Mouse (Mus musculus) lung, embryonic 15.5 days (tissue): Measurements from ENCODE around the gene Sbno2. TPM values are rescaled to one million over a fixed set of nuclear protein-coding genes. Genes with fewer than 3 reads are reported as not detected.

Source experiments
- ATAC-seq: fragments of 200-750 bp; cut with Nextera tagmentation; 2 replicates; pipeline ENCODE4 v1.8.0; 2017; ENCODE audit warnings: moderate number of reproducible peaks, borderline replicate concordance; ENCODE audit not compliant: low FRiP score, low TSS enrichment; ENCODE audit errors: extremely low read depth
- H3K27ac ChIP-seq: fragments of 300-500 bp; sonication (generic); 2 replicates; pipeline ENCODE4 v1.5.1; 2015; ENCODE audit warnings: moderate library complexity, mild to moderate bottlenecking, inconsistent platforms
- H3K27me3 ChIP-seq: fragments of 300-500 bp; sonication (generic); 2 replicates; pipeline ENCODE4 v1.6.1; 2015; ENCODE audit warnings: inconsistent platforms
- H3K36me3 ChIP-seq: fragments of 300-500 bp; sonication (generic); 2 replicates; pipeline ENCODE4 v1.6.1; 2015; ENCODE audit warnings: inconsistent platforms
- H3K4me1 ChIP-seq: fragments of 300-500 bp; sonication (generic); 2 replicates; pipeline ENCODE4 v1.6.1; 2015; ENCODE audit warnings: inconsistent platforms
- H3K4me2 ChIP-seq: fragments of 300-500 bp; sonication (generic); 2 replicates; pipeline ENCODE4 v1.6.1; 2015; ENCODE audit warnings: inconsistent platforms, mild to moderate bottlenecking, moderate library complexity
- H3K4me3 ChIP-seq: fragments of 300-500 bp; sonication (generic); 2 replicates; pipeline ENCODE4 v1.5.1; 2015; ENCODE audit warnings: mild to moderate bottlenecking, inconsistent platforms
- H3K9ac ChIP-seq: fragments of 300-500 bp; sonication (generic); 2 replicates; pipeline ENCODE4 v1.6.1; 2015; ENCODE audit warnings: inconsistent platforms
- H3K9me3 ChIP-seq: fragments of 300-500 bp; sonication (generic); 2 replicates; pipeline ENCODE4 v1.6.1; 2016; ENCODE audit warnings: inconsistent platforms
- WGBS: fragments of 180-500 bp; shearing (Covaris S2); methylation state at CpG from one replicate; pipeline ENCODE4 v1.1.7; 2015; 5-methylcytosine and 5-hydroxymethylcytosine counted together
- polyA plus RNA-seq: library from polyadenylated mRNA; unstranded; fragments of >200 nt; fragmentation: Nextera tagmentation; extraction: Ambion mirVana; gene quantifications from 2 replicates; pipeline ENCODE4 v1.2.1, GENCODE M21; 2015

The Sbno2 gene
- polyA plus RNA-seq, 1 experiment from 2014 or later: 16.6 TPM

DNA sequence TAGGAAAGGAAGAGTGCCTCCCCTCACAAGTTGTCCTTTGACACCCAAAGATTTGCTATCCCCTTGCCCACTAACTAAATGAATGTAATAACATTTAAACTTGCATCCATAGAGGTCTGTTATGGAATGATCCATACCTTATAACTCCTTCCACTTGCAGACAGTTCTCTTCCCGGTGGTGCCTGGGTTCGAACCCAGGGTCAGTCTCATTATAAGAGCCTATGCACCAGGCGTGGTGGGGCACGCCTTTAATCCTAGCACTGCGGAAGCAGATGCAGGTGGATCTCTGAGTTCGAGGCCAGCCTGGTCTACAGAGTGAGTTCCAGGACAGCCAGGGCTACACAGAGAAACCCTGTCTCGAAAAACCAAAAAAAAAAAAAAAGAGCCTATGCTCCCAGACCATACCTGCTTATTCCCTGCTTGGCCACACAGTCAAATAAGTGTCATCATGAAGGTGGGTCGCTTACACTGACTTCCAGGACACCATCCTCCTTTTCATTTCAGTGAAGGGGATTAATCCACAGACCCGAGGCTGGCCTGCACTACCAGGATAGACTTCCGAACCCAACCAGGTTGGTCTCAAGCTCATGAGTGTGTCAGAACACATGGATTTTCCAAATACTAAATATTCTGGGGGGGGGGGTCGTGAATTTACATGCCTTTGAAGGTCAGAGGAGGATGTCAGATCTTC lies 34.7 kb upstream of the Sbno2 start:
- H3K4me2 ChIP-seq: peak overlapping the region; percentile 98; the same call in 1 of the 2 replicates
- no peak overlapping the region for H3K4me3 ChIP-seq
- H3K36me3 ChIP-seq: peaks cover 18% of the 10 kb centered on the region
- no peaks in the 10 kb centered on the region for H3K9me3 ChIP-seq
- no peak overlapping the region for H3K9ac ChIP-seq
- H3K27me3 ChIP-seq: peaks cover 52% of the 10 kb centered on the region
- ATAC-seq: no peak
- peaks cover 62% of the 10 kb centered on the region for H3K4me1 ChIP-seq
- 72% methylated on average over 11 of the region's 11 CpGs for WGBS
- 0 out of 2 replicates have a peak overlapping the region, but pooled peaks have one; percentile 74 for H3K27ac ChIP-seq

- Histone ChIP-seq H3K9ac (peak overlapping the region; percentile 70), H3K27me3 (peaks cover 53% of the 10 kb centered on the region), H3K4me2 (peak overlapping the region; percentile 98), H3K27ac (peak overlapping the region; percentile 74), H3K4me1 (peaks cover 58% of the 10 kb centered on the region), H3K36me3 (peaks cover 10% of the 10 kb centered on the region), H3K4me3 (peak overlapping the region; percentile 61), H3K9me3 (no peaks in the 10 kb centered on the region)
- 0% methylated on average over 10 of the region's 10 CpGs for WGBS
- no peak for ATAC-seq
Observed at GRCm38 (mm10) chr10:80139439-80139775, 34.0 kb upstream of the Sbno2 start.

GRCm38 (mm10) chr10:80138553-80139438 lies 33.4 kb upstream of the Sbno2 start, which contains the start of gene Atp5d:
Gene Atp5d (plus strand): TSS chr10:80138632.
- peak within 1 kb of the TSS; percentile 98 for H3K4me2 ChIP-seq
- peaks cover 4% of the 10 kb centered on the region for H3K36me3 ChIP-seq
- H3K4me3 ChIP-seq: peak within 1 kb of the TSS; percentile 61
- WGBS: under 1% methylated on average over 70 of the region's 94 CpGs
- H3K9ac ChIP-seq: peak within 1 kb of the TSS; percentile 70
- H3K27me3 ChIP-seq: peaks cover 53% of the 10 kb centered on the region
- no peak for ATAC-seq
- H3K4me1 ChIP-seq: peaks cover 58% of the 10 kb centered on the region
- no peaks in the 10 kb centered on the region for H3K9me3 ChIP-seq
- peak within 1 kb of the TSS; percentile 74 for H3K27ac ChIP-seq

GRCm38 (mm10) chr10:80137626-80138552 lies 32.5 kb upstream of the Sbno2 start:
- Histone ChIP-seq H3K4me2 (peak overlapping the region; percentile 98), H3K27ac (peak overlapping the region; percentile 74), H3K9ac (peak overlapping the region; percentile 70), H3K4me3 (peak overlapping the region; percentile 61), H3K27me3 (peaks cover 53% of the 10 kb centered on the region), H3K36me3 (no peaks in the 10 kb centered on the region), H3K9me3 (no peaks in the 10 kb centered on the region), H3K4me1 (peaks cover 55% of the 10 kb centered on the region)
- no peak for ATAC-seq
- WGBS: 5% methylated on average over 21 of the region's 33 CpGs

DNA sequence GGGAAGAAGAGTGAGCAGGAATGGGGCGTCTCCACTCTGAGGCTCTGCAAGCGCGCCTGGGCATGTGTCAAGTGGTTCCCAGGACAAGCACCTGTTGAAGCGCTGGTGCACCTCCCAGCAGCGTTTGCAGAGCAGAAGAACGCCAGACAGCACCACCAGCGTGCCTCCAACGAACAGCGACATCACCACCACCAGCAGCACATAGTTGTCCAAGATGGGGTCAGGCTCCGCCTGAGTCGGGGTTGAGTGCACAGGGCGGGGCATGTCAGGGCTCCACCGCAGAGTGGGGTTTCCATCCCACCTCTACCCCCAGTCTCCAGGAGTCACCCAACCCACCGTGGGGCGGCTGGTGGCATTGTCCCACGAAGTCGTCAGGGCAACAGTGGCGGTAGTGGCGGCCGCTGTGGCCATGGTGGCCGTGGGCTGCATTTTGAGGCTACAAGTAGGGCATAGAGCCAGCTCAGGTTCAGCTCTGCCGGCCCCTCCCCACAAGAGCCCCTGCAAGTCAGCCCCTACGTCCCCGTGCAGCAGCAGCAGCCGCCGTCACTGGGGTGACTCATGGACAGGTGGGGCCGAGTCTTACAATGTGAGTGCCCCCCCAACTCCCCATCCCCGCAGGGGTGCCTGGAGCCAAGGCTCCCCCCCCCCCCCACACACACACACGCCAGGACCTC lies 31.7 kb upstream of the Sbno2 start:
- H3K36me3 ChIP-seq: peaks cover 5% of the 10 kb centered on the region; the same call in 1 of the 2 replicates
- H3K4me2 ChIP-seq: peak overlapping the region; percentile 98
- peak overlapping the region; percentile 74 for H3K27ac ChIP-seq
- ATAC-seq: no peak
- peak overlapping the region; percentile 8; the same call in 1 of the 2 replicates for H3K9ac ChIP-seq
- 5% methylated on average over 29 of the region's 29 CpGs for WGBS
- H3K4me1 ChIP-seq: peaks cover 52% of the 10 kb centered on the region
- H3K9me3 ChIP-seq: no peaks in the 10 kb centered on the region
- peak overlapping the region; percentile 61 for H3K4me3 ChIP-seq
- peaks cover 53% of the 10 kb centered on the region for H3K27me3 ChIP-seq

DNA sequence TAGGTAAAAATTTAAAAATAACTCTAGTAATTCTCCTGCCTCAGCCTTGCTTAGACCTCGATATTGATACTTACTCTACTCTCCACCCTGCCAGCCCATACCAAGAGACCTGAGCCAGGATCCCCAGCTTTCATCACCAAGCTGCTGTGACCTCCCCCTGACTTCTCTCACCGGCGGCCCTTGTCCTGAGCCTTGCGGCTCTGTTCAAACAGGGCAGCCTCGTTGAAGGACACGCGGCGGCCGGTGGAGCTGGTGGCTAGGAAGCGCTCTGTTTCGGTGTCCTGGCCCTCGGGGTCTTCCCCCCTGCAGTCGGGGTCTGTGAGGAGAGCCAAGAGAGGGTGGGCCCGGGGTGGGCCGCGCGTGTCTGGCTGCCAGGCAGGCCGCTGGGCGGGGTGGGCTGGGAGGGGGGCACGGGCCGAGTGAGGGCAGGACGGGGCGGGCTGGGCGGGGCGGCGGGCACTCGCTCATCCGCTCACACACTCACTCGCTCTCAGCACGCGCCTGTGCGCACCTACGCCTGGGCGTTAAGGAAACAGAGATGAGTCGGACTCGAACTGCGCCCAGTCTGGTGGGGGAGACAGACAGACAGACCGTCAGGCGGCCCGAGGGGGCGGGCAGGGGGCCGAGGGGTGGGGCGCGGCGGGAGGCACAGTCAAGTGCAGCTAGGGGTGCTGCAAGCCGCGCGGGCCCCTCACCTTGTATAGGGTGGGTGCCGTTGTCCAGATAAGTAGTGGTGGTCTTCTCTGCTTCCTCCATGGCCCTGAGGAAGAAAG lies 31.0 kb upstream of the Sbno2 start:
- Histone ChIP-seq H3K9ac (peak overlapping the region; percentile 8; the same call in 1 of the 2 replicates), H3K4me3 (peak overlapping the region; percentile 61), H3K9me3 (no peaks in the 10 kb centered on the region), H3K4me2 (peak overlapping the region; percentile 98), H3K27ac (peak overlapping the region; percentile 74), H3K27me3 (peaks cover 53% of the 10 kb centered on the region), H3K4me1 (peaks cover 52% of the 10 kb centered on the region), H3K36me3 (peaks cover 11% of the 10 kb centered on the region; the same call in 1 of the 2 replicates)
- 11% methylated on average over 47 of the region's 49 CpGs for WGBS
- no peak for ATAC-seq

DNA sequence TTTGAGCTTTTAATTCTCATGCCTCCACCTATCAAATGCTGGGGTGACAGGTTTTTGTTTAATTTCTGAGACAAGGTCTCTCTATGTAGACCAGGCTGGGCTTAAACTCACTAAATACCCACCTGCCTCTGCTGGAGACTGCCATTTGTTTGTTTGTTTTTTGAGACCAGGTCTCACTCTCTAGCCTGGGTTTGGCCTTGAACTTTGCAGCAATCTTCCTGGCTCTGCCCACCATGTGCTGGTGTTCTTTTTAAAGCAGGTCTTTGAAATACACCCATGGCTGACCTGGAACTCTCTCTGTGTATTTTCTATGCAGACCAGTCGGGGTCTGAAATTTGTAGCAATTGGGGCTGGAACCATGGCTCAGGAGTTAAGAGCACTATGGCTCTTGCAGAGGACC lies 30.3 kb upstream of the Sbno2 start:
- no peak for ATAC-seq
- no peaks in the 10 kb centered on the region for H3K9me3 ChIP-seq
- no peak overlapping the region for H3K27ac ChIP-seq
- 86% methylated on average over 1 of the region's 1 CpGs for WGBS
- no peak overlapping the region for H3K4me2 ChIP-seq
- H3K4me1 ChIP-seq: peaks cover 51% of the 10 kb centered on the region
- peaks cover 53% of the 10 kb centered on the region for H3K27me3 ChIP-seq
- H3K4me3 ChIP-seq: no peak overlapping the region
- H3K9ac ChIP-seq: no peak overlapping the region
- peaks cover 18% of the 10 kb centered on the region for H3K36me3 ChIP-seq

GRCm38 (mm10) chr10:80135161-80135560 lies 29.8 kb upstream of the Sbno2 start:
- H3K36me3 ChIP-seq: peaks cover 23% of the 10 kb centered on the region
- H3K4me1 ChIP-seq: peaks cover 50% of the 10 kb centered on the region
- H3K9ac ChIP-seq: no peak overlapping the region
- 78% methylated on average over 10 of the region's 10 CpGs for WGBS
- H3K4me3 ChIP-seq: no peak overlapping the region
- no peaks in the 10 kb centered on the region for H3K9me3 ChIP-seq
- no peak overlapping the region for H3K27ac ChIP-seq
- H3K4me2 ChIP-seq: no peak overlapping the region
- peaks cover 51% of the 10 kb centered on the region for H3K27me3 ChIP-seq
- ATAC-seq: no peak

DNA sequence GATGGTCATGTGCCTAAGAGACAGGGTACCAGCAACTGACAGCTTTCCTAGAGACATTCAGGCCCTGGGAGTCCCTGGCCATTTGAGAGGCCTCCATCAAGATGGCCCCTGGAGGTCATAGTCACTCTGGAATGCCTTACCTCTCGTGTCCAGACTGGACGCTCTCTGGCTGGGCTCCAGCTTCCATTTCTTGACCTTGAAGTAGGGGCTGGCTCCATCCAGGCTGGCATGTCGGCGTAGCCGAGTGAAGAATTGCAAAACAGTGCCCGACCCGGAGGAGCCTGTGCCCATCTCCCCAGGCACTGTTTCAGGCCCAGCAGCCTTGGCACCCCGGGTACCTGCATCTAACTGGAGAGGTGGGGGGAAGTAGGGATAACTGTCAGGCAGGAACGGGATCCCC lies 29.1 kb upstream of the Sbno2 start:
- ATAC-seq: no peak
- Histone ChIP-seq H3K27me3 (peaks cover 43% of the 10 kb centered on the region), H3K4me2 (no peak overlapping the region), H3K9me3 (no peaks in the 10 kb centered on the region), H3K27ac (no peak overlapping the region), H3K36me3 (peaks cover 30% of the 10 kb centered on the region), H3K4me1 (peaks cover 48% of the 10 kb centered on the region), H3K9ac (no peak overlapping the region), H3K4me3 (no peak overlapping the region)
- WGBS: 86% methylated on average over 9 of the region's 9 CpGs

- no peak overlapping the region for H3K9ac ChIP-seq
Observed at GRCm38 (mm10) chr10:80133226-80133849, 28.0 kb upstream of the Sbno2 start.

More at GRCm38 (mm10) chr10:80133226-80133849, 28.0 kb upstream of the Sbno2 start:
- Histone ChIP-seq H3K4me3 (no peak overlapping the region), H3K4me1 (peaks cover 40% of the 10 kb centered on the region), H3K4me2 (no peak overlapping the region), H3K27me3 (peaks cover 33% of the 10 kb centered on the region), H3K9me3 (no peaks in the 10 kb centered on the region), H3K36me3 (peaks cover 41% of the 10 kb centered on the region), H3K27ac (no peak overlapping the region)
- 70% methylated on average over 8 of the region's 8 CpGs for WGBS
- no peak for ATAC-seq
